Mouse (Mus musculus): ENCODE results near the gene Camk1d.
"Not testable (repeated sequence)": the region's sequence is repeated elsewhere in the genome, so short reads cannot be mapped to it uniquely, and the experiment has no call there.

The Camk1d gene

DNA sequence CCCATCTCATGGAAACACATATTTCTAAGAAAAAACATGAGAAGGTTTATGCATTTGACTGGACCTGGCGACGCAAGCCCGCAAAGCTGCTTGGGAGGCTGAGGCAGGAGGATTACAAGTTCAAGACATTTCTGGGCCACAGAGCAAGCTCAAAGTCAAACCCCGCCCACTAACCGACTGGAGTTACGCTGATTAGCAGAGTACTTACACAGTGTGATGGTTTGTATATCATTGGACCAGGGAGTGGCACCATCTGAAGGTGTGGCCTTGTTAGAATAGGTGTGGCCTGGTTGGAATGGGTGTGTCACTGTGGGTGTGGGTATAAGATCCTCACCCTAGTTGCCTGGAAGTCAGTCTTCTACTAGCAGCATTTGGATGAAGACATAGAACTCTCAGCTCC lies 465.1 kb downstream of the Camk1d start:
- DNase-seq (ENCODE audit: low spot score), result not testable (repeated sequence)
